Mouse (Mus musculus) central nervous system, embryonic 18 days (tissue): ENCODE measurements around the gene Msantd4. TPM values are rescaled to one million over a fixed set of nuclear protein-coding genes. Genes with fewer than 3 reads are reported as not detected.

Experiments
- polyA plus RNA-seq: library from polyadenylated mRNA; depleted of rRNA; stranded (reverse); fragments of >200 nt; gene quantifications from 2 replicates; pipeline ENCODE4 v1.2.3, GENCODE M21; 2012; rRNA removed

Msantd4 gene
- 34.1 and 37.1 TPM in 2 replicates for polyA plus RNA-seq

DNA sequence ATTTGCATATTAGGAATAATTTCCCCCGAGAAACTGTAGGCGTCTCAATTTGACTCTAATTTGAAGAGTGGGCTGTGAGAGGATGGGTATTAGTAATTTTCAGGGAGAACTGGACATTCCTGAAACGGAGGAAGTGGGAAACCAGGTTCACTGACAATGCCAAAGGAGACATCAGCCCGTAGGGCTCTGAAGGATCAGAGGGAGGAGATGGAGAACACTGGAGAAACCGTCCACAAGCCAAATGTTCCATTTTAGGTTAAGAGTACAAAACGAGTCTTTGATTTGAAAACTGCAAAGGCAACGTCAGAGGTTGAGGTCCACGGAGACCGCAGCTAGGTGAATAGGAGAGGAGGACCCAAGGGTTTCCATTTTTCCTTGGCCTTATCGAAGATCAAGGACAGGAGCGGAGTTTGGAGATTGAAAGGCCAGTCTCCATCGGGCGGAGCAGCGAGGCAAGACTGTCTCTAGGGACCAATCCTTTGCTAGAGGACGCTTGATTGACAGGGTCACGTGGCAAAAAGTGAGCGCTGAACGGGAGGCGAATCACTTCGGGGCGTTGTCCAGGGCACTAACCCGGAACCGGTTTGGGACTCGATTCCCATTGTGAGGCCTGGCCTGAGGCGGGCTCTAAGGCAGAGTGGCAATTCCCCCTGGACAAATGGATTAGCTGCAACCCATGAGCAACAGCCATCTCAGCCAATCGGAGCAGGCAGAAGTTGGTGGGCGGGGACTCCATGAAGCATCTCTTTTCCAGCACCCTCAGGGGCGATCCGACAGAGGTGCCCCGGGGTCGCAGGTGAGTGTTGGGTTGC is at the start of gene Msantd4:
Msantd4 (plus strand) TSS at position 735 of the 812 bp plus-strand sequence.

Other genes starting within 250 kb of the Msantd4 start
- 10.7 and 11.6 TPM in 2 replicates for gene Aasdhppt, start 67.1 kb upstream of the Msantd4 start, polyA plus RNA-seq
- gene Kbtbd3, start 66.7 kb upstream of the Msantd4 start, polyA plus RNA-seq, result 3.4 and 4.1 TPM in 2 replicates